Mouse (Mus musculus) megakaryocyte, embryonic 14.5 days (primary cell): Measurements from ENCODE around the gene Agrn. TPM values are rescaled to one million over a fixed set of nuclear protein-coding genes. Genes with fewer than 3 reads are reported as not detected.
A peak's percentile ranks its signal among the peaks of the same experiment; 100 is the strongest.

Source experiments
- H3K27me3 ChIP-seq: replicated peaks from 2 replicates; pipeline ENCODE3; 2012; ENCODE audit warnings: inconsistent platforms
- H3K36me3 ChIP-seq: replicated peaks from 2 replicates; pipeline ENCODE3; 2012; ENCODE audit warnings: low read length, inconsistent platforms, mixed read lengths
- H3K4me1 ChIP-seq: 2 replicates; pipeline ENCODE4 v1.6.1; 2012; ENCODE audit warnings: inconsistent platforms
- H3K4me3 ChIP-seq: replicated peaks from 2 replicates; pipeline ENCODE3; 2012; ENCODE audit warnings: moderate library complexity, mild to moderate bottlenecking, inconsistent platforms
- H3K9me3 ChIP-seq: 2 replicates; pipeline ENCODE4 v1.6.1; 2012; ENCODE audit warnings: inconsistent platforms
- FLI1 ChIP-seq: IDR thresholded peaks from 2 replicates; pipeline ENCODE4 v1.6.1; 2012; ENCODE audit warnings: low read length, inconsistent platforms, mixed read lengths
- GATA1 ChIP-seq: IDR thresholded peaks from 3 replicates; pipeline ENCODE4 v1.6.1; 2012; ENCODE audit warnings: mixed read lengths, low read length, inconsistent platforms, borderline replicate concordance
- polyA plus RNA-seq: library from polyadenylated mRNA; stranded (reverse); fragments of >175 nt; gene quantifications from 2 replicates; pipeline ENCODE4 v1.2.3, GENCODE M21; 2012; ENCODE audit warnings: low replicate concordance; ENCODE audit not compliant: insufficient read depth

Agrn gene
- polyA plus RNA-seq, 1 experiment = 2.3 TPM

DNA sequence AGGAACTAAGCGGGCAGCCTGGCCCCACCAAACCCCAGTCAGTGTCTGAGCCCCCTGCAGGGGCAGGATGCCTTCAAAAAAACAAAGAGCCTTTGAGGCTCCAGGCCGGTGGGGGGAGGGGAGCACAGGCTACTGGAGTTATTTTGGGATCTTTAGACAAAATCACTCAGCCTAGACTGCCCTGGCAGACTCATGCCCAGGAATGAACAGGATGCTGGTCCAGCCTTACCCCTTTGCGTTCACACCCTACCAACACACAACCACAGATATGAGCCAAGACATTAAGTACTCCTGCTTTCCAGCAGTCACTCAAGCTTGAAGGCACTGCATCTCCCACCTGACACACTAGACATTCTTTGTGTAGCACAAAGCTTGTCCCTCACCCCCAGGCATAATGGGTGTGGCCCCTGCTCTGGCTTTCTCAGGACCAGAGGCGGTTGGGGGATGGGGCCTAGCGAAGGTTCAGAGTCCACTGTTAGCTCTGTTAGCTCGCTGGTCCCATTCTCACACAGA lies 8.4 kb downstream of the Agrn start:
- H3K27me3 ChIP-seq = peaks cover 93% of the 10 kb centered on the region
- TF ChIP-seq FLI1 (no peak), GATA1 (no peak)

DNA sequence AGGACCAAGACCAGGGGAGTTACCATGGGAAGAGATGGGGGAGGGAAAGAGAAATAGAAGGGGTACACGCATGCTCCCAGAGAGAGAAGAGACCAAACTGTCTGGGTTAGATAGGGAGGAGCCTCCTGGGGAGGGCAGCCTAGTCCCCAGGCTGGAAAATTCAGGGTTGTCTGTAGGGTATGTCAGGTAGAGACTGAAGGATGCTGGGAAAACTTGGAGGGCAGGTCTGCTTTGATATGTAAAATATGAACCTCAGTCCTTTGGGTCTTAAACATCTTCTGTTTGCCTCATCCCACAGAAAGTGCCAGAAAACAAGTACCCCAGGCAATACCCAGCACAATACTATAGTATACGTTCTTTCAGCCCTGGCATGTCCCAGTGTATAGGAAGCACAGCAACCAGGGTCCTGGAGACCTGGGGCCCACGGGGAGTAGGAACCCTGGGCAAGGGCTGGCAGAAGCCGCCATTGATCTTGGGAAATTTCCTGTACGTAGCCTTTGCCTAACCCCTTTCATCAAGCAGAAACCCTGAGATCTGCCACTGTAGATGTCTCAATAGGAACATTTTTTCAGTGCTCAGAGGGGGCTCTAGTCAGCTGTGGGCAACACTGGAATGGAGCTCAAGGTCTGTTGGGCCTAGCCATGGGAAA lies 9.0 kb downstream of the Agrn start:
- Histone ChIP-seq H3K4me3 (no peak overlapping the region), H3K36me3 (peaks cover 2% of the 10 kb centered on the region), H3K4me1 (peaks cover 43% of the 10 kb centered on the region), H3K27me3 (peaks cover 91% of the 10 kb centered on the region), H3K9me3 (no peaks in the 10 kb centered on the region)
- no peak for TF ChIP-seq GATA1

More for the DNA sequence above, 8.4 kb downstream of the Agrn start:
- peaks cover 2% of the 10 kb centered on the region for H3K36me3 ChIP-seq
- H3K9me3 ChIP-seq = no peaks in the 10 kb centered on the region
- no peak overlapping the region for H3K4me3 ChIP-seq
- H3K4me1 ChIP-seq = peaks cover 37% of the 10 kb centered on the region

DNA sequence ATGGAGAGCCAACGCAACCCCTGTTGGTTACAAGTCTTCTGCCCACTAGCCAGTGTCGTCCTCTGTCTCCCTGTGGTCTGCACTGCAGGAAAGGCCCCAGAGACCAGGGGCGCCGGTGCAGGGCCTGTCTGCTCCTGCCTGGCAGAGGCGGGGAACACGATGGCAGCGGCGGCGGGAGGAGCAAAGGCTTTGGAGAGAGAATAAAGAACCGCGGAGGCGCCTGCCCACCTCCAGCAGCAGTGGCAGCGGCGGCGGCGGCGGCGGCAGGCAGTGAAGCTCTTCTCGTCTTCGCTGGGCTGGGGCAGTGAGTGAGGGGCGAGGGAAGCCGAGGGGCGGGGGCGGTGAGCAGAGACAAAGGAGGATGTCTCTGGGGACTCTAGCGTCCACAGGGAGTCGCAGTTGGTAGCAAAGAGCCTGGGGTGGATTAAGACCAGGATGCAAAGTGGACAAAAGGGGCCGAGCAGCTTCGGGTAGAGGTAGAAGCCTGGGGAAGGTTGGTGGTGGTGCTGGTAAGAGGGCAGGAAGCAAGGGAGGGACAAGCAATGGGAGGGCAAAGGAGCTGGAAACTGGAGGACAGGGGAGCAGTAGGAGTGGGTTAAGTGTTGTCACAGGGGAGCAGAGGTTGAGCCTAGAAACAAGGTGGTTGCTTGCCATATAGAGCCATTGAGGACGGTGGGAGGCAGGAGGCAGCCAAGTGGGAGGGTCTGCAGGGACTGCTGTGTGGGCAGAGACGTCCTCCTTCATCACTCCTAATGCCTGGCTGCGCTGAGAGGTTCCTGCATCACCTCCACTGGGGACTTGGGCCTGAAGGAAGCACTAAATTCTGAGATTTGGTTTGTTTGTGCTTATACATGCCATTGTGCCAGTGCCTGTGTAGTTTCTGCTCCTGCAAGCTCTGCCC lies 11.1 kb downstream of the Agrn start:
- TF ChIP-seq GATA1 = no peak
- no peak for TF ChIP-seq FLI1
- peak overlapping the region; percentile 64 for H3K4me3 ChIP-seq
- peaks cover 40% of the 10 kb centered on the region for H3K4me1 ChIP-seq
- no peaks in the 10 kb centered on the region for H3K9me3 ChIP-seq
- H3K27me3 ChIP-seq = peaks cover 81% of the 10 kb centered on the region
- H3K36me3 ChIP-seq = peaks cover 2% of the 10 kb centered on the region

DNA sequence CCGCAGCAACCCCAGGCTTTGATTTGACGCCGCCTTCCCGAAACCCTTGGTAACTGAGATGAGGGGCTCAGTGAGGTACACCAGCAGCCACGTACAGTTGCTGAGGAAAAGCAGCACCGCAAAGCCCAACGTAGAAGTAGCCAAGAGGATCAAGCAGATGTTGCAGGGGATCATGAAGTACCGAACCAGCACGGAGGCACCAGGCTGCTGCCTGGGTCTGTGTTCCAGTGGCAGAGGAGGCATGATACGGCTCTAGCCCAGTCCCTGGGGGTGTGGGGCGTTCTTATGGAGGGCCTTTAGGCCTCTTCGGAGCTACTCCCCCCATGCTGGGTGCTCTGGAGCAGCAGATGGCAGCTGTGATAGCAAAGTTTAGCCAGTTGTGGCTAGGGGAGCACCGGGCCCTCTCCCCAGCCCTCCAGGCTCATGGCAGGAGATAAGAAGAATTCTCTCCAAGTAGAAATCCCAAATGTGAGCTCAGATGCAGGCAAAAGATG lies 11.8 kb downstream of the Agrn start:
- Histone ChIP-seq H3K4me1 (peaks cover 40% of the 10 kb centered on the region), H3K4me3 (no peak overlapping the region), H3K9me3 (no peaks in the 10 kb centered on the region), H3K36me3 (peaks cover 2% of the 10 kb centered on the region), H3K27me3 (peaks cover 79% of the 10 kb centered on the region)
- no peak for TF ChIP-seq FLI1
- no peak for TF ChIP-seq GATA1

DNA sequence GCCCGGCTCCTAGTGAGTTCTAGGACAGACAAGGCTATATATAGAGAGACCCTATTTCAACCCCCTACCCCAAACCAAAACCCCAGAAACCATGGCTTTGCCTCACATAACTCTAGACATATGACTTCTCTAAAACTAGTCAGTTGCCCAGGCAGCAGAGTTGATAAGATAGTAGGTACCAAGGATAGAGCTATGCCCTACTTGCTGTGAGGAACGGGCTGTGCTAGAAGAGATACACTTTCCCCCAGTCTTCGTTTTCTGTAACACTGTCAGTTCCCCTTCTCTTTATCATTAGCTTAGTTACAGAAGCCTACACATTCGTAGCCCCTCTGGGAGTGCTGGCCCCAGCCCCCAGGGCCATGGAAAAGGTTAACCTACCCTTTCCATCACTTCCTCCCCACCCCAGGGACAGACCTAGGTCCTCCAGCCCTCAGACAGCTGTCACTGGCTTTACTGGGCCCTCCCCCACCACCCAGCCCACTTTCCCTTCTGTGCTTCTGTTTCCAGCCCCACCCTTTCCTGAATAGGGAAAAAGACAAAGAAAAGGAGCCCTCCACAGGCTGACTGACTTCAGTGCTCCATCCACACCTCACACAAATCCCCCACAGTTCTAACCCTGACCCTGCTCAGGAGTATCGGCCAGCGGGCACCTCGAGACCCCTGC lies 12.9 kb downstream of the Agrn start:
- peaks cover 40% of the 10 kb centered on the region for H3K4me1 ChIP-seq
- peaks cover 75% of the 10 kb centered on the region for H3K27me3 ChIP-seq
- TF ChIP-seq FLI1 (no peak), GATA1 (no peak)
- no peaks in the 10 kb centered on the region for H3K9me3 ChIP-seq
- H3K36me3 ChIP-seq = peaks cover 2% of the 10 kb centered on the region
- no peak overlapping the region for H3K4me3 ChIP-seq

DNA sequence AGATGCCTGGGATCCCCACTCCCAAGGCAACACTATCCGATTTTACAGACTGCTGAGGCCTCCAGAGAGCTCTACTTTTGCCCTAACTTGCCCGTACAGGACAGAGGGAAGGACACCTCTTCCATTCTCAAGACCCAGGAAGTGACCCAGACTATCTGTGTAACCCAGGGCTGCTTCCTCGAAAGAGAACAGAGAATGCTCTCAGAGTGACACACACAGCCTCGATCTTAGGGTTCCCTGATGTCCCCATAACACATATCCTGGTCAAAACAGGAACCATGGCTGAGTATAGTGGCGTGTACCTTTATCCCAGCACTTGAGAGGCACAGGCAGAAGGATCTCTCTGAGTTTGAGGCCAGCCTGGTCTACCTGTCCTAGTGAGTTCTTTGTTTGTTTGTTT lies 13.5 kb downstream of the Agrn start:
- peaks cover 37% of the 10 kb centered on the region for H3K4me1 ChIP-seq
- peaks cover 8% of the 10 kb centered on the region for H3K36me3 ChIP-seq
- no peaks in the 10 kb centered on the region for H3K9me3 ChIP-seq
- H3K4me3 ChIP-seq = no peak overlapping the region
- TF ChIP-seq FLI1 = no peak
- TF ChIP-seq GATA1 = no peak
- H3K27me3 ChIP-seq = peaks cover 73% of the 10 kb centered on the region

DNA sequence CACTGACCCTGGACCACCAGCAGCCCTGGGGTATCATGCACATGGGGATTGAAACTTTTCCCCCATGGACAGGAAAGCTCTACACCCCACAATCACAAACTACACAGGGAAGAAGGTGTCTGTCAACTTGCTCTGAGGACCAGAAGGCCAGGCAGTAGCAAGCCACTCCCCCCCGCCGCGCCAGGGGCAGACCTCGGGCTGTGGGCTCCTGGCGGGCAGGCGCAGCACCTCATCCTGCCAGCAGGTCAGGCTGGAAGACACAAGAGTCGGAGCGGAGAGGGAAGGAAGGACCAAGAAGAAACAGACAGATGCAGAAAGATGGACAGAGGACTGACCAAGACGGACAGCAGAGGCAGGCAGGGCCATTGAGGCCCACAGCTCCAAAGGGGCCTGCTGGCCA lies 19.7 kb downstream of the Agrn start:
- no peak for TF ChIP-seq GATA1
- TF ChIP-seq FLI1 = no peak
- Histone ChIP-seq H3K27me3 (peaks cover 52% of the 10 kb centered on the region), H3K4me3 (no peak overlapping the region), H3K4me1 (no peaks in the 10 kb centered on the region; the same call in 1 of the 2 replicates), H3K9me3 (peaks cover 7% of the 10 kb centered on the region), H3K36me3 (peaks cover 47% of the 10 kb centered on the region)

DNA sequence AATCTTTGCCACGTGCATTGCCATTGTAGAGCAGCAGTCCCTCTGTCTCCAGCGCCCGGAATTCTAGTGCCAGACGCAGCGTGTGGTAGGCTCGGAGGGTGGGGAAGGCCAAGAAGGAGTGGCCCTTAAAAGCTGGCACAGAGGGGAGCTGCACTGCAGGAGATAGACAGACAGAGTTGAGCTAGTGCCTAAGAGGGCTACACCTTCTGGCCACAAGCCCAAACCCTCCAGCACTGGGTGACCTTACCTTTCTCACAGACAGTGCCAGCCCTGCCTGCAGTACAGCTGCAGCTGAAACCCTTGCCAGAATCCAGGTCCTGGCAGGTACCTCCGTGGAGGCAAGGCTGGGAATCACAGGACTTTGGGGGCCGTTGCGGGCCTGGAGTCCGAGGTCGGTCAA lies 25.5 kb downstream of the Agrn start:
- H3K36me3 ChIP-seq = peaks cover 49% of the 10 kb centered on the region
- no peak overlapping the region for H3K4me3 ChIP-seq
- no peaks in the 10 kb centered on the region; the same call in 1 of the 2 replicates for H3K4me1 ChIP-seq
- H3K27me3 ChIP-seq = peaks cover 18% of the 10 kb centered on the region
- TF ChIP-seq GATA1 (no peak), FLI1 (no peak)
- no peaks in the 10 kb centered on the region for H3K9me3 ChIP-seq

DNA sequence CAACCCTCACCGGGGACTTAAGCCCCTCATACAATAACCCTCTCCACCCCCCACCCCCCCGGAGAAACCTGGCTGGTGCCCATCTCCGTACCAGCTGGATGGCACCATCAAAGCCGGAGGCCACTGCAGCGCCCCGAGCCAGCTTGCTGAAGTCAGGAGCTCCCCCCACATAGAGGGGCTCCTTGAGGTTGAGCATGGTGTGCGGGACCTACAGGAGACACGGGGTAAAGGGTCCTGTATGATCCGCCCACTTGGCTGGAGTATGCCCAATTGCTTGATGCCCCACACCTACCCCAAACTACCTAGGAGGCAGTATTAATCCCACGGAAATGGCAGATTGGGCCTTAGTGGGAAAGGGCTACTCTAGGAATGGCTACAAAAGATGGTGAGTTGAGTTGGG lies 28.2 kb downstream of the Agrn start:
- Histone ChIP-seq H3K9me3 (no peaks in the 10 kb centered on the region), H3K4me3 (no peak overlapping the region), H3K36me3 (peaks cover 40% of the 10 kb centered on the region), H3K4me1 (peaks cover 7% of the 10 kb centered on the region; the same call in 1 of the 2 replicates), H3K27me3 (peaks cover 13% of the 10 kb centered on the region)
- TF ChIP-seq GATA1 = no peak
- TF ChIP-seq FLI1 = no peak
